Mouse (Mus musculus): ENCODE data around the gene Unk.

Gene Unk

GRCm38 (mm10) chr11:116028177-116028865 lies 1.8 kb upstream of the Unk start:
- ATAC-seq (ENCODE audit: insufficient number of reproducible peaks, low FRiP score, low TSS enrichment): no peak

- no peak for ATAC-seq (ENCODE audit: insufficient number of reproducible peaks, low FRiP score, low TSS enrichment)
Measured at GRCm38 (mm10) chr11:116029086-116029865, 846 bp upstream of the Unk start.

DNA sequence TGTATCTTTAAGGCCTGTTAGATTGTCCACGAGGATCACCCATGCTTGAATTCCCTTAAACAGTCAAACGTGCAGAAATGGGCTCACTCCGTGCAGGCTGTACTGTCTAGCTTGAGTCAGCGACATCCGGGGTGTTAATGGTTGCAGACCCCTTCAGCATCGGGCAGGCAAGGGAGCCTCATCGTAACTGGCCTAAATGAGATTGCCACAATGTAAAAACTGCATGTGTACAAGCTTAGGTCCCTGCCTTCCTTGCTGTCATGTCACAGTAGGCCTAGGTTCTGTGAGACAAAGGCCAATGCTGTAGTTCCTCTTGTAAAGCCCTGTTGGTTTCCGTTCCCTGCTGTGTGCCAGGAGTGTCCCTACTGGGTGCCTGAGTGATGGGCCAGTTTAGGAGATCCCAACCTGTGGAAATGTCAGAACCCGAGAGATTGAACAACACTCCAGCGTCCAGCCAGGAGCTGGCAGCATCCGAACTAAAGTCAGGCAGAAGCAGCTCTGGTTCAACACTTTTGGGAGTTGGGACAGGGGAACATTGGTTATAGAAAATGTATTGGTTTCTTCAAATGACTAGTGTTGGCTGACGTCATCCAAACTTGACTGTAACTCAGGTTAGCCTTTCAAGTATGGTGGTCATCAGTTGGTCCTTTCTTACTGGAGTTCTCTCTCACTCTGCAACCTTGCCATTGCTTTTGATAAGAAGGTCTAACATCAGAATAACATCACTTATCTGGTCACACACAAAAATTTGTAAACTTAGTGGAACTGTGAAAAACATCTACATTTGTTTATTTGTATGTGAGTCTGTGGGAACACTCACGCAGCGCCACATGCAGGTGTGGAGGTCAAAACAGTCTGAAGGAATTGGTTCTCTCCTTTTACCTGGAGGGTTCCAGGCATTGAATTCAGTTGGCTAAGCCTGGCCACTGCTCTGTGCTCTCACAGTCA lies 1.1 kb downstream of the Unk start:
- ATAC-seq (ENCODE audit: insufficient number of reproducible peaks, low FRiP score, low TSS enrichment): no peak

GRCm38 (mm10) chr11:116034584-116034983 lies 4.5 kb downstream of the Unk start:
- no peak for ATAC-seq (ENCODE audit: insufficient number of reproducible peaks, low FRiP score, low TSS enrichment)

DNA sequence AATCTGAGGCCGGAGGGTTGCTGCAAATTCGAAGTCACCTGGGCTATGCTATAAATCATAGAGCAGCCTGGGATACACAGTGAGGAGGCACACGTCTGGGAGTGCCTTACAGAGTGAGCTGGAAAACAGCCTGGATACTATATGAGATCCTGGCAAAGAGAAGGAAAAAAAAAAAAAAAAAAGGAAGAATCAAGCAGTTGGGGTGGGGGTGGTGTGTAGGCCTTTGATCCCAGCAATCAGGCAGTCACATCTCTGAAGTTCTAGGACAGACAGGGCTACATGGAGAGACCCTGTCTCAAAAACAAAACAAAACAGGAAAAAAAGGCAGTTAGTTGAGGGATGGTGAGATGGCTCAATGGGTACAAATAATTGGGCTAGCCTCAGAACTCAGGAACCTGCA lies 6.5 kb downstream of the Unk start:
- no peak for ATAC-seq (ENCODE audit: insufficient number of reproducible peaks, low FRiP score, low TSS enrichment)

DNA sequence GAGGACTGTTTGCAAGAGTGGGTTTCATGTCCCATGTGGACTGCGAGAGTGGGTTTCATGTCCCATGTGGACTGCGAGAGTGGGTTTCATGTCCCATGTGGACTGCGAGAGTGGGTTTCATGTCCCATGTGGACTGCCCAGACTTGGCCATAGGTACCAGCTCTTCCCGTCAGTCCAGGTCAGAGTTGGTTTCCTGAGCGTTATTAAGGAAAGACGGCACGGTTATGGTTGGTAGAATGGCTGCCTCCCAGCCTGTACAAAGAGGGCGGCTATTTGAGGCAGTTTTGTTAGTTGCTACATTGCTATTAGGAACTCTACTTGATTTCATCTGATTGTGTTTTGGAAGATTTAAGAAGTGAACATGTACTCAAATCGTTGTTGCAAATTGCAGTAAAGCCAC lies 7.7 kb downstream of the Unk start:
- ATAC-seq (ENCODE audit: insufficient number of reproducible peaks, low FRiP score, low TSS enrichment): no peak

DNA sequence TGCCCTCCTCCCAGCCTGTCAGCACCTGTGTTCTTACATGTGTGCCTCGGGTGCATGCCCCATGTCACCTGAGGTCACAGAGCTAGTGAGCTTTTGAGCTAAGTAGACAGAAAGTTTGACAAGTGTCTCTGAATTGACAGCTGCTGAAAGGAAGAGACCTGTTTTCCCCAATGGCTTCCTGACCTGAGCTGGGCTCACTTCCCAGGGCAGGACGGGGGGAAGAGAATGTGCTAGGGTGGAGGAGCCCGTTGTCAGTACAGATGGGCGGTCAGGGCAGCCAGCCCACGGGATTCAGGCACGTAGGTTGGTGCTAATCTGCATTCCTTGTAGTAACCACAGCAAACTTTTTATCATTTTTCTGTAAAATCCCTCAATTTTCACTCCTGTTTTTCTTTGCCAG lies 10.5 kb downstream of the Unk start:
- ATAC-seq (ENCODE audit: insufficient number of reproducible peaks, low FRiP score, low TSS enrichment): no peak

GRCm38 (mm10) chr11:116041833-116042232 lies 11.7 kb downstream of the Unk start:
- no peak for ATAC-seq (ENCODE audit: insufficient number of reproducible peaks, low FRiP score, low TSS enrichment)

- no peak for ATAC-seq (ENCODE audit: insufficient number of reproducible peaks, low FRiP score, low TSS enrichment)
Measured at GRCm38 (mm10) chr11:116042372-116043138, 12.4 kb downstream of the Unk start.

DNA sequence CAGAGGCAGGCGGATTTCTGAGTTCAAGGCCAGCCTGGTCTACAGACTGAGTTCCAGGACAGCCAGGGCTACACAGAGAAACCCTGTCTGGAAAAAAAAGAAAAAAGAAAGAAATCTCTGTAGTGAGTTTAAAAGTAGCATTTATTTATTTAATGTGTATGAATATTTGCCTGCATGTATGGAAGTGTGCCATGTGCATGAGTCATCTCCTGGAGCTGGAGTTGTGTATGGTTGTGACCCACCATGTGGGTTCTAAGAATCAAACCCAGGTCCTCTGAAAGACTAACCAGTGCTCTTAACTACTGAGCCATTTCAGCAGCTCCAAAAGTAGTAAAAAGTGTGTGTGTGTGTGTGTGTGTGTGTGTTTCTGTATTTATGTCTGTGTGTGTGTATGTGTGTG lies 13.2 kb downstream of the Unk start:
- no peak for ATAC-seq (ENCODE audit: insufficient number of reproducible peaks, low FRiP score, low TSS enrichment)

DNA sequence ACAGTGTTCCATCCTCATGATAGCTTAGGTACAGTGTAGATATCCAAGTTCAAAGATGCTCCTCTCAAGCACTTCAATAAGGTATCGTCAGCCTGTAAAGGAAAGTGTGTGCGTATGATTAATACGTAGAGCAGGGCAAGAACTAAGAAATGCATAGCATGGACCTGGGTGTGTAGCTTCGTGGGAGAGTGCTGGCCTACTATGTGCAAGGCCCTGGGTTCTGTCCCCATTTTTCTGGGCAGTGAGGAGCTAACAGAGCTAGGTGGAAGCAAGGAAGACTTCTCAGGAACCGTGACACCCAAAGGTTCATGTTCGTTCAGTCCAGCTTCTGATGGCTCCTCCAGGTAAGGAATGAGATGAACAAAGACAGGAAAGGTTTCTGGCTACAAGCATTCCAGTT lies 15.1 kb downstream of the Unk start:
- no peak for ATAC-seq (ENCODE audit: insufficient number of reproducible peaks, low FRiP score, low TSS enrichment)

GRCm38 (mm10) chr11:116049610-116050009 lies 19.5 kb downstream of the Unk start:
- no peak for ATAC-seq (ENCODE audit: insufficient number of reproducible peaks, low FRiP score, low TSS enrichment)

DNA sequence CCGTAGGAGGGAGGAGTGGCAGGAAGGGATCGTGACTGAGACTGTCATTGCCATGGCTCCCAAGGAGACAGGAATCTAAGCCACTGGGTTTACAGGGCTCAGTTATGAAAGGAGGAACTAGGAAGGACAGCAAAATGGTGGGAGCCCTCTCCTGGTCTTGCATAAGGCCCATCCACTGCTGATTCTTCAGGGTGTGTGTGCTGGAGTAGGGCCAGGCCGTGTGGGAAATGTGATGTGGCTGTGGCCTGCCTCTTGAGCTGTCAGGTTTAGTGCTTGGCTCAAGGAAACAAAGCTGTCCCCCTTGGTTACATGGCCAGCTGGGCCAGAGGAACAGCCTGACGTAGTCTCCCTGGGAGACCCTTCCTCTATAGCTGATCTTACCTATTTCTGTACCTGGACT lies 20.1 kb downstream of the Unk start:
- no peak for ATAC-seq (ENCODE audit: insufficient number of reproducible peaks, low FRiP score, low TSS enrichment)

GRCm38 (mm10) chr11:116053510-116054229 lies 23.5 kb downstream of the Unk start:
- no peak for ATAC-seq (ENCODE audit: insufficient number of reproducible peaks, low FRiP score, low TSS enrichment)

DNA sequence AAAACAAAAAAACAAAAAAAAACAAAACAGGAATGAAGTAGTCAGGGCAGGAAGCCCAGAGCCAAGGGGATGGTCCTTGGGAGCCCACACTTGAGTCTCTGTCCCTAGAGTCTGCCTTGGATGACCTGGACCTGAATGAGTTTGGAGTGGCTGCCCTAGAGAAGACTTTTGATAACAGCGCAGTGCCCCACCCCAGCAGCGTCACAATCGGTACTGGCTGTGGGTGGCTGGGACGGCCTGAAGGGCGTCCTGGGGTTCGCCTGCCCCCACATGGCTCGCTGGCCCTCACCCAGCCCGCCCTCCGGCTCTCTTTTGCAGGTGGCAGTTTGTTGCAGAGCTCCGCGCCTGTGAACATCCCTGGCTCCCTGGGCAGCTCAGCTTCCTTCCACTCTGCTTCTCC lies 25.8 kb downstream of the Unk start:
- no peak for ATAC-seq (ENCODE audit: insufficient number of reproducible peaks, low FRiP score, low TSS enrichment)

DNA sequence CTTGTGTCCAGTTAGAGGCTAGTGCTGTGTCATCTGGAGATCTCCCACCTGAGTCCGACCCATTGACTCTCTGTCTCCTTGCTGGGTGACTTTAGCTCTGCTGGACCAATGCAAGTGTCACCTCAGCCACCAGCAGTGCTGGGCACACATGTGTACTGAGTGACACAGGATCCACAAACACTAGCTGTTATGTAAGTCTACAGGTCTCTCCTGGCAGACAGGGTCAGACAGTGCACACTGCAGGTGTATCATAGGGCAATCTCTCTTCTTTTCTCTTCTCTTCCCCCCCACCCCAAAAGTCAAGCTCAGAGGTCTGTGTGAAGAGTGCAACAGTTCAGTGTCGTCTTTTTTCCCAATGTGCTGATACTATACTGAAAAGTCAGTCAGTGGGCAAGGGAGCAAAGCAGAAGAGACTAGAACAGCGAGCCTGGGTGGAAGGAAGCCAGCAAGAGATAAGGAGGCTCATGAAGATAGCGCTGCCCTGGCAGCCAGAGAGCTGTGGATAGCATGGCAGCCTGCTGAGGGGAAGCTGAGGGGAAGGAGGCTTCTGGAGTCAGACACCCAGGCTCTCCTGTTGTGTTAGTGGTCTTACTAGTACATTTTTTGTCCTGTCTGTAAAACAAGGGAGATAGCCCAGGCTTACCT lies 27.2 kb downstream of the Unk start:
- no peak for ATAC-seq (ENCODE audit: insufficient number of reproducible peaks, low FRiP score, low TSS enrichment)

GRCm38 (mm10) chr11:116058022-116058614 lies 28.0 kb downstream of the Unk start:
- no peak for ATAC-seq (ENCODE audit: insufficient number of reproducible peaks, low FRiP score, low TSS enrichment)

- ATAC-seq (ENCODE audit: insufficient number of reproducible peaks, low FRiP score, low TSS enrichment): no peak
Measured at GRCm38 (mm10) chr11:116058868-116059690, 29.0 kb downstream of the Unk start.
